Mouse (Mus musculus) brown adipose tissue, adult 24 weeks (tissue): ENCODE results near the gene Wdr82. TPM values are rescaled to one million over a fixed set of nuclear protein-coding genes. Genes with fewer than 3 reads are reported as not detected.

Source experiments
- H3K27ac ChIP-seq: fragments of 200-500 bp; replicated peaks from 2 replicates; pipeline ENCODE4 v1.5.1; 2012; ENCODE audit warnings: low read depth, mild to moderate bottlenecking, low read length
- H3K4me1 ChIP-seq: fragments of 200-500 bp; 2 replicates; pipeline ENCODE4 v1.6.1; 2012; ENCODE audit warnings: low read length, mixed read lengths; ENCODE audit not compliant: control insufficient read depth, insufficient read depth, insufficient read length
- H3K4me3 ChIP-seq: fragments of 200-500 bp; 2 replicates; pipeline ENCODE4 v1.5.1; 2012; ENCODE audit warnings: low read depth, mild to moderate bottlenecking, low read length, moderate library complexity; ENCODE audit not compliant: insufficient read depth
- polyA plus RNA-seq: library from polyadenylated mRNA; stranded (reverse); fragments of >200 nt; gene quantifications from 2 replicates; pipeline ENCODE4 v1.2.4, GENCODE M21; 2012; ENCODE audit not compliant: missing spikeins, insufficient read depth, insufficient read length

Gene Wdr82
- 19.7 and 20.3 TPM in 2 replicates for polyA plus RNA-seq

GRCm38 (mm10) chr9:106170556-106171345 is at the start of gene Wdr82:
Gene Wdr82, plus strand, starts transcription at chr9:106170928.
- Histone ChIP-seq H3K4me1 (peaks cover 9% of the 10 kb centered on the region), H3K27ac (peak within 1 kb of the TSS; percentile 96), H3K4me3 (peak within 1 kb of the TSS; percentile 94)

DNA sequence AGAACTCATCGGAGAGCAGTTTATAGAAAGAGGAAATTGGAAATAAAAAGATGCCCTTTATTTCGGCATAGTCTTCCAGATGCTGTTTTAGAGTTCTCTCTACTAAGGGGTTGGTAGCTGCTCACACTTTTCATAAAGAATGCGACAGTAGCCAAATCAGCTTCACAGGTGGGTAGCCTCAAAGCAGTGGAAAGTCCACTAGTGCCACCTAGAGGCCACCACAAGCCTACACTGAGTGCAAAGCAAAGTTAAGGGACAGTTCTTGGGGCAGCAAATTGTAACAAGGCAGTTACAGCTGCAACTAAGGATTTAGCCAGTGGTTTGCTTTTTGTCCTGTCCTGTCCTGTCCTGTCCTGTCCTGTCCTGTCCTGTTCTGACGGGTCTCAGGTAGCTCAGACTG is 47.1 kb upstream of the Wdr82 start:
- Histone ChIP-seq H3K27ac (no peak overlapping the region), H3K4me3 (no peak overlapping the region)

GRCm38 (mm10) chr9:106126786-106127251 is 43.9 kb upstream of the Wdr82 start:
- no peak overlapping the region for H3K4me3 ChIP-seq
- no peak overlapping the region for H3K27ac ChIP-seq
- no peaks in the 10 kb centered on the region for H3K4me1 ChIP-seq

More for the DNA sequence above, 47.1 kb upstream of the Wdr82 start:
- H3K4me1 ChIP-seq = no peaks in the 10 kb centered on the region

- no peak overlapping the region for H3K27ac ChIP-seq
- no peaks in the 10 kb centered on the region for H3K4me1 ChIP-seq
- no peak overlapping the region for H3K4me3 ChIP-seq
These were observed 41.7 kb upstream of the Wdr82 start for GRCm38 (mm10) chr9:106129072-106129471.

DNA sequence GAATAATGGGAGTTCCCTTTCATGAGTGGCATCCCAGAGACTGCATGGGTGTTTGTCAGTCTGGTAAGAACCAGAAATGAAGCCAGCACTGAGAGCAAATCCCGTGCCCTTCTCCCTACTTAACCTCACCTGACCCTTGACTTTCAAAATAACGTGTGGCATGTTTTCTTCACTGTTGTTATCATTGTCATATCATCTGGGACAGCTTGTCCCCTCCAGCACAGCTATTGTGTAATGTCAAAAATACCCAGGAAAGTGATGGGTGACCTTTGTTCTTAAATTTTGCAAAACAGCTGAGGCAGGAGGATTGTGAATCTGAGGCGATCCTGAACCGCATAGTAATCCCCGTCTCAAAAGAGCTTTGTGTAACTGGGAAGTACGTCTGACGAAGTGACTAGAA is 40.5 kb upstream of the Wdr82 start:
- no peak overlapping the region for H3K4me3 ChIP-seq
- H3K4me1 ChIP-seq = no peaks in the 10 kb centered on the region
- no peak overlapping the region for H3K27ac ChIP-seq

GRCm38 (mm10) chr9:106137671-106138216 is 33.0 kb upstream of the Wdr82 start:
- no peaks in the 10 kb centered on the region for H3K4me1 ChIP-seq
- no peak overlapping the region for H3K4me3 ChIP-seq
- H3K27ac ChIP-seq = no peak overlapping the region

GRCm38 (mm10) chr9:106139763-106140162 is 31.0 kb upstream of the Wdr82 start:
- H3K27ac ChIP-seq = no peak overlapping the region
- no peaks in the 10 kb centered on the region for H3K4me1 ChIP-seq
- H3K4me3 ChIP-seq = no peak overlapping the region

DNA sequence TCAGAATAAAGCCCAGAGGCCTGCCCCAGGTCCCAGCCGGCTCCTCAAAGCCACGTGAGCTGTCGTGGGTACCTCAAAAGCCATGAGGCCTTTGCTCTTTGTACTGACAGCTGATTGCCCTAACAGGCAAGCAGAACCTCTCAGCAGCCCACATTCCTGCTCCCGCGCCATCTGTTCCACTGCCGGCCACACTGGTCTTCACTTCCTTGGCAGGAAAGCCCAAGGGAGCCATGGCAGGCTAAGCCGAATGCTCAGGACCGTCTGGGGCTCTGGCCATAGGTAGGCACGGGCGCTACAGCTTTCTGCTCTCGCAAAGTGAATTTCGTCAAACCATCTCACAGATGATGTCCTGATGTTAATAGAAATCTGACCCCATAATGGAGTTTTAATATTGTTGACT is 28.8 kb upstream of the Wdr82 start:
- Histone ChIP-seq H3K4me3 (no peak overlapping the region), H3K27ac (no peak overlapping the region), H3K4me1 (no peaks in the 10 kb centered on the region)

- H3K27ac ChIP-seq = no peak overlapping the region
- no peak overlapping the region for H3K4me3 ChIP-seq
- no peaks in the 10 kb centered on the region; the same call in 1 of the 2 replicates for H3K4me1 ChIP-seq
These were observed 26.6 kb upstream of the Wdr82 start for GRCm38 (mm10) chr9:106144176-106144575.

- Histone ChIP-seq H3K4me3 (no peak overlapping the region), H3K4me1 (no peaks in the 10 kb centered on the region; the same call in 1 of the 2 replicates), H3K27ac (no peak overlapping the region)
These were observed 25.1 kb upstream of the Wdr82 start for GRCm38 (mm10) chr9:106145582-106145981.

DNA sequence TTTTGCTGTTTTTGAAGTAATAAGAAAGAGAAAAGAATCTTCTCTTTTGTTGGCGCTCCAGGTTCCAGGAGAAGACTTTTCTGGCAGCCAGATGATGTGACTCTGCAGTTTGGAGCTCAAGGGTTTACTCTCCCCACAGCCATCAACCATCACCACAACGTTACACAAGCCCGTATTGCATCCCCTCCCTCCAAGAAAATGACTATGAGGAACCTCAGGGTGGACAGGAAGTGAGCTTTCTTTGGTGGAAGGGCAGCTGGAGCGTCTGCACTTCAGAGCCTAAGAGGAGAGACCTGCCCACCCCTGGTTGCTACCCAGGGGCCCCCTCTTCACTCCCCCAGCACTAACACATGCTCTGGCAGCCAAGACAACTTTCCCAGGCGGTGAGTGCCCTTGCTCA is 23.4 kb upstream of the Wdr82 start:
- Histone ChIP-seq H3K4me3 (no peak overlapping the region), H3K4me1 (no peaks in the 10 kb centered on the region; the same call in 1 of the 2 replicates), H3K27ac (no peak overlapping the region)

GRCm38 (mm10) chr9:106147851-106148431 is 22.8 kb upstream of the Wdr82 start:
- Histone ChIP-seq H3K27ac (no peak overlapping the region), H3K4me1 (no peaks in the 10 kb centered on the region; the same call in 1 of the 2 replicates), H3K4me3 (no peak overlapping the region)

GRCm38 (mm10) chr9:106148541-106149398 is 22.0 kb upstream of the Wdr82 start:
- no peak overlapping the region for H3K4me3 ChIP-seq
- H3K4me1 ChIP-seq = no peaks in the 10 kb centered on the region; the same call in 1 of the 2 replicates

GRCm38 (mm10) chr9:106149399-106149754 is 21.4 kb upstream of the Wdr82 start:
- H3K27ac ChIP-seq = no peak overlapping the region
- no peaks in the 10 kb centered on the region; the same call in 1 of the 2 replicates for H3K4me1 ChIP-seq
- no peak overlapping the region for H3K4me3 ChIP-seq

More at GRCm38 (mm10) chr9:106148541-106149398, 22.0 kb upstream of the Wdr82 start:
- H3K27ac ChIP-seq = no peak overlapping the region

- Histone ChIP-seq H3K4me1 (peaks cover 7% of the 10 kb centered on the region; the same call in 1 of the 2 replicates), H3K4me3 (no peak overlapping the region), H3K27ac (no peak overlapping the region)
These were observed 16.6 kb upstream of the Wdr82 start for GRCm38 (mm10) chr9:106154106-106154505.
